Mouse (Mus musculus): Measurements from ENCODE around the gene Gsta2.
"Not testable (repeated sequence)": the region's sequence is repeated elsewhere in the genome, so short reads cannot be mapped to it uniquely, and the experiment has no call there.

Gene Gsta2

DNA sequence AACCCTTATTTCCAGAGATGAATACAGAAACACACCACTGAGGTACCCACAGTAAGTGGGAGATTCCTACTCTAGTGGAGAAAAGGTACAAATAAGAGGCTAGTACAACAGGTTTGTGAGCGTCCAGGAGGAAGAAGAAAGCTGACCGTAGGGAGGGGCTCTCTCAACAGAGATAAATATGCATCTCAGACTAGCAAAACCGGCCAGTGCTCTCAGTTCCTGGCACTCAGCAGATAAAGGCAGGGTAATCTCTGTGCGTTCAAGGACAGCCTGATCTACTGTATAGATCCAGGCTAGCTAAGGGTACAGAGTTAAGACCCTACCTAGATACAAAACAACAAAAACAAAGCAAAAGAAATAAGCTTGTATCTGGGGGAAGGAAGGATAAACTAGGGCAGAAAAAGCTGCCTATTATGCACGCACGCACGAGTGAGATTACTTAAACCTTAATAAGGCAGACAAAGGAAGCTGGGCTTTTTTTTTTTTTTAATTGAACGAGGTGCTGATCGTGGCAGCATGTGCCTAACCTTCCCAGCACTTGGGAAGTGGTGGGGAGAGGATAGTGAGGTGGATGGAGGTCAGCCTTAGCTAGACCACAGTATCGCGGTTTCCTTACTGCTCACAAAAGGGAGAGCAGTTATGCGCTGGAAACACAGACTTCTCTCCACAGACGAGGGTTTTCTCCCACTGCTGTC lies 10.4 kb upstream of the Gsta2 start:
- in situ Hi-C loops (cut with MboI, MseI) = loop anchor here (5.0 kb wide), 1 partner anchor 94 kb away; no protein-coding TSS in a partner anchor

DNA sequence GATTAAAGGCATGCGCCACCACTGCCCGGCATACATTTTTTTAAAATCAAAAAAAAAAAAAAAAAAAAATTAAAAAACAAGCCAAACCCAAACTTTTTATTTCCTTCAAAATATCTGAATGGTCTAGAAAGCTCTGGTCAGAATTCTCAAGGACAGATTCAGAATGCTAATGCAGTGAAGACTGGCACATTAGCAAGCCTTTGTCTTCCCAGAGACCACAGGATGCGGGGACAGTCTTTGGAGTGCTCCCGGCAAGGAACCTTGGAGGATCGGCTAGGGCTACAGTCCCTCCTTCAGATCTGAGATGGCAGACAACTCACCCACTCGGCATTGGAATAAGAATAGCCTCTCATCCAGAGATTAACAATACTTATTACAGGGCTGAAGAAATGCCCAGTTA lies 9.1 kb upstream of the Gsta2 start:
- in situ Hi-C loops (cut with MboI, MseI) = loop anchor here (5.0 kb wide), 1 partner anchor 92 kb away; no protein-coding TSS in a partner anchor

DNA sequence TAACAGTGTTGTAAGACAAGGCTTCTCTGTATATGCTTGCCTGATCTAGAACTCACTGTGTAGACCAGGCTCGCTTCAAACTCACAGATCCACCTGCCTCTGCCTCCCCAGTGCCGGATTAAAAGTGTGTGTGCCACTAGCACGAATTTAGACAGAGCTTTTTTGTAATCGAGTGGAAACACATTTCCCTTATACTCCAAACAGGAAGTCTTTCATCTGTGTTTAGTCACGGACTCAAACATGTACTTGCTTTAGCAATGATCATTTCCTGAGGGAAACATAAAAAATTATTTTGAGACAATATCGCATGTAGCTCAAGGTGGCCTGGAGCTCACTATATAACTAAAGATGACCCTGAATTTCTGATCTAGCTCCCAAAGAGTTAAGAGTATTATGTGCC lies 7.8 kb upstream of the Gsta2 start:
- in situ Hi-C loops (cut with MboI, MseI) = no loop called here

DNA sequence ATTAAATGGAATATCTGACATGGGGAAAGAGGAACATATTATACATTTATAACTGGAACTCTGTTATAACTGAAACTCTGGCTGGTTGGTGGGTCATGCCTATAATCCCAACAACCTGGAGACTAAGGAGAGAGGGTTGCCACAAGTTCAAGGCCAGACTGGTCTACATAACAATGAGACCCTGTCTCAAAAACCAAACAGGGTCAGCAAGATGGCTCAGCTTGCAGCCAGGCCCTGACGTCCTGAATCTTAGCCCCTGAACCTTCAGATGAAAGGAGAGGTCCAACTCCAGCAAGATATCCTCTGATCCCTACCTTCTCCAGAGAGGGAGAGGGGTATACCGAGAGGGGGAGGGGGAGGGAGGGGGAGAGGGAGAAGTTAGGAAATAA lies 4.9 kb upstream of the Gsta2 start:
- in situ Hi-C loops (cut with MboI, MseI) = no loop called here

DNA sequence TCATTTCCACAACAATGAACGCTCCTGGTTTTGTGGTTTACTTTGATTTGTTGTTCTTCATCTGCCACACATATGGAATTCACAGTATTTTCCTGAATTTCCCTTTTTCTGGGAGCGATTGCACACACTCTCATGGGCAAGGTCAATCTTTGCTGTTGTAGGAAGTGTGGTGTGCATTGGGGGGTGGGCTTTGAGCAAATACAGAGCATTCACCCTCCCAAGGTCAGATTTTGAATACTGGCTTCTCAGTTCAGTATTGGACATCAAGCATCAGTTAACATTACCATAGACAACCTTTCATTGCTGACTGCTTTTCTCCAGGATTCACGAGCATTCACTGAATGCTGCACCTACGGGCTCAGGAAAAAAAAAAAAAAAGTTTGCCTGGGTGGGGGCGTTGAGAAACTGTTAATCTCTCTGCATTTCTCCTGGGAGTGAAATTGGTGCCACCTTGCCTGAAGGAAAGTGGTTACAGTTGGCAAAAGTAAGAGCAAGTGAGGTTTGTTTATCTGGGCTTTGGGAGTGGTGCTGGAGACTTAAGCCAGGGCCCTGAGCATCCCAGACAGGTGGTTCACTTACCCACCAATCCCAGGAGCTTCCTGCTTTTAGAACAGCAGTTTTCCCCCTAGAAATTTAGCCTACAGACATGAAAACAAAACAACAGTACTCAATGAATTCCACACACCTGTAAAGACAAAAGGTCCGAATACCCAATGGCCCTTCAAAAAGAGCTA lies 4.3 kb upstream of the Gsta2 start:
- in situ Hi-C loops (cut with MboI, MseI) = loop anchor here (10.0 kb wide), 1 partner anchor 1055 kb away; no protein-coding TSS in a partner anchor

DNA sequence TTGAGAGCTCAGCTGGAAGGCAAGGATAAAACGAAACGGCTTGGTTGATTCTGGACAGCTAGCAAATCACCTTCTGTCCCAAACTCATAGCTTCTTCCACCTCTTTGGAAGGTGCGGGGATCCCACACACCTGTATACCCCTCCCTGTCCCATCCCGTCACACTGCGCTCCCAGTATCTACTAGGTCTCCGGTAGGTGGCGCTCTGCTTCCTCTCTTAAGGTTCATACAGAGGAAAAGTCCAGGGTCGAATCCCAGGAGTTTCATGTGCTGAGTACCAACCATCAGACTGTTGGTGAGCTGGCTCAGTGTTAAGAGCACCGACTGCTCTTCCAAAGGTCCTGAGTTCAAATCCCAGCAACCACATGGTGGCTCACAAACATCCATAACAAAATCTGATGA lies 2.5 kb upstream of the Gsta2 start:
- in situ Hi-C loops (cut with MboI, MseI) = loop anchor here (10.0 kb wide), 1 partner anchor 1053 kb away; no protein-coding TSS in a partner anchor

DNA sequence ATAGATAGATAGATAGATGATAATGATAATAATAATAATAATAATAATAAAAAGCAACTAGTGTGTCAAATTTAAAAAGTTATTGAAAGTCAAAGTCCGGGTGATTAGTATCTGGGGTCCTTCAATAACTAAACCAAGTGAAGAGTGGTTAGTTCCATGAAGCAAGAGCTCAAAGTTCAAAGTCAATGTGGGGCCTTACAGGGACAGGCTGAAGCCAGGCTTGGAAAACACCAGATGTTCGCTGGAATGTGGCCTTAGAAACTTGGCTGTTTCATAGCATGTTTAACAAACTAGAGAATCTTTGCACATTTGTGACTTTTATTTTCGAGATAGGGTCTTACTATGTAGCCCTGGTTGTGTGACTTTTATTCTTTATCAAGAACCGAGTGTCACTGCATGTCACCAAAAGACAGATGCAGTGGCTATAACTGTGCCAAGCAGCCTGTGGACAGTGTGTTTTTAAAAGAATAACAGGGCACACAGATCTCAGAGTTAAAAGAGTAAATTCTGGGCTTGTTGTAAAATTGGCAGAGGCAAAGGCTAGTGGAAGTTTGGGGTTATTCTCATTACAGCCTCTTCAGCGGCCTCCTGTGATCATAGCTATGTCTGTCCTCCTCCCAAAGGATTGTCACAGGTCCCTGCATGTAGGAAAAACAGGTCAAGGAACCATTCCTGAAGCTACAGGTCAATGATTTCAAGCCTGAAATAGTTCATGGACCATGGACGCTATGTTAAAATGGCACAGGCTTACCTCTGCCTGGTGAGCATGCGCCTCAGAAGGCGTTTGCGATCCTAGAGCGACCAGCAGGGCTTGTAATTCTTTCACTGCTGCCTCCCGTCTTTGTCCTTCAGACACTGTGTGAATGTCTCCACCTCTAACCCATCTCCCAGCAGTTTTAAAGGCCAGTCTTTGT lies 666 bp downstream of the Gsta2 start:
- in situ Hi-C loops (cut with MboI, MseI) = loop anchor here (10.0 kb wide), 1 partner anchor 1050 kb away; no protein-coding TSS in a partner anchor

DNA sequence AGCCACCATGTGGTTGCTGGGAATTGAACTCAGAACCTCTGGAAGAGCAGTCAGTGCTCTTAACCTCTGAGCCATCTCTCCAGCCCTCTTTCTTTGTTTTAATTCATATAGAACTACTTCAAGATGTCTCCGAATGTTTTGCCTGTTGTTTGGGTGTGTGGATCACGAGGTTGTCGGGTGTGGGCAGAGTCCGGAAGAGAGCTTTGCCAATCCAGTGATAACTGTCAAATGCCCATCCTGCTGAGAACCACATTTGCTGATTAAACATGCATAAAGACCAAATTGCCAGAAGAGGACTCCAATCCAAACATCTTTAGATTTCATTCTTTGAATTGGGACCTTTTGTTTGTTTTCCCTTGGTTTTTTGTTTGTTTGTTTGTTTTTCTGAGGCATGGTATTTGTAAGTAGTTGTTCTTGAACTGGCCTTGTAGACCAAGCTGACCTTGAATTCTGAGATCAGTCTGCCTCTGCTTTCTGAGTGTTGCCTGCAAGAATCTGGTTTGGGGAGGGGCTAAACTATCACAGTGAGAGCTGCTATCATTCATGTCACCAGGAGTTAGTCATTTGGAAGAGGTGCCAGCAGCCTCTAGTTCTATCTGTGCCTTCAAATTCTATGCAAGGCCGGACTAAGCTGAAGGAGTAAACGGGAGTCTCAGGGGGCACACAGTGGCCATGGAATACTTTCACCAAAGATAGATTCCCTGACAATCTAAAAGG lies 3.9 kb downstream of the Gsta2 start:
- in situ Hi-C loops (cut with MboI, MseI) = loop anchor here (10.0 kb wide), 1 partner anchor 1047 kb away; no protein-coding TSS in a partner anchor

DNA sequence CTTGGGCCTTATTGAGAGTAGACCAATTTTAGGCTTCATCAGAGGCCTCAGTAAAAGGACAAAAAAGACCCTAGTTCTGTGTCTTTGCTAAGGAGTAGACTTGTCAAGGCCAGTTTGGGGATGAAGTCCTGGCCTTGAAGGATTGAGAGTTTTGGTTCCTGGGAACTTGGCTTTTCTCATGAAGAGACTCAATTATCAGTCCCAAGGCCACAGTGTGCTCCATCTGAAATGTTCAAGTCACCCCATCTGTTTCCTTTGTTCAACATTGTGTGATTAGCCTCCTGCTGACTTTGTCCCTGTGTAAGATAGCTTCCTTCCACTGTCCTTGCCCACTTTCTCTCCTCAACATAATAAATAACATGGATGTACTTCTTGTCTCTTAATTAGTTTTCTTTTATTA lies 5.6 kb downstream of the Gsta2 start:
- in situ Hi-C loops (cut with MboI, MseI) = loop anchor here (10.0 kb wide), 1 partner anchor 1045 kb away; no protein-coding TSS in a partner anchor

DNA sequence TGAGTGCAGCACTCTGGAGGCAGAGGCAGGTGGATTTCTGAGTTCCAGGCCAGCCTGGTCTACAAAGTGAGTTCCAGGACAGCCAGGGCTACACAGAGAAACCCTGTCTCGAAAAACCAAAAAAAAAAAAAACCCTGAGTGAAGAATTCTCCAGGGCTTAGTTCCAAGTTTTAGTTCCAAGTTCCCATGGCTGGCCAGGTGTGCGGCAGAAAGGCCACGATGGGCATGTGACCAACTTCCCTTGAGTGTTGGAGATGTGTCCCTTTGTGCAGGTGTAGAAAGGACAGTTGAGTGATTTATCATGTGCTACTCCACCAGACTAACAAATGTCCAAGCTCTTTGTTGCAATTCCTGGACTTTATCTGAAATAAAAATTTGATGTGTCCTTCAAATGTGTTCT lies 6.4 kb downstream of the Gsta2 start:
- in situ Hi-C loops (cut with MboI, MseI) = loop anchor here (5.0 kb wide), 1 partner anchor 57 kb away; no protein-coding TSS in a partner anchor

DNA sequence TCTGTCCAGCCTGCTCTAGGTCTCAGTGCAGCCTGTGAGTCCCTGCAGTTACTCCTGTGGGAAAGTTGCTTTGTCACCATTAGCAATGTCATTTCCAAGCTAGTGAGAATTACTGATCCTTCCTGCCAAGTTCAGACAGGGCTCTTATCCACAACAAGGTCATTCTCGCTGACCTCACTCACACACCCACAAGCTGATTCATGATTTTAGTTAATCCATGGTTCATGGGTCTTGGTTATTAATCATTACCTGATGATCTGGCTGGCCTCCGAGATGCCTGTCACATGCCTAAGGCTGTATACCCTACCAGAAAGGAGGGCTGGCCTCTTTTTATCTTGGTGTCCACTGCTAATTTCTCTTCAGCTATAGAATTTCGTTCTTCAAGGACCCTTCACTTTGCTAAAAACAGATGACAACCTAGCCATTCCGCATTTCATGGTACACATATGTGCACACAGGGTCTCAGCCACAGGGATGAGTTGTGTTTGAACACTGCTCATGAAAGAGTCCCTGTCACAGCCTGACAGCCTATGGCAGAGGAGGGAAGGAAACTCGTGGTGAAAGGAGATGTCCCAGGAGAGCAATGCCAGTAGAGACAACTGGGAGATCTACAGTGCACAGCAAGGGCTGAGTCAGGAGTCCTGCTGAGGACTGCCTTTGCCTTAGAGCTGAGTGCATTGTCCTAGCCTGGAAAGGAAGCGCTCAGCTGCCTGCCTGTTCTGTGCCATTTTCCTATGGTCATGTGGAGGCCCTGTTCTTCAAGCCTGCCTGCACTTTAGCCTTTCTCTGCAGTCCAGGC lies 7.2 kb downstream of the Gsta2 start:
- in situ Hi-C loops (cut with MboI, MseI) = loop anchor here (5.0 kb wide), 1 partner anchor 56 kb away; no protein-coding TSS in a partner anchor

DNA sequence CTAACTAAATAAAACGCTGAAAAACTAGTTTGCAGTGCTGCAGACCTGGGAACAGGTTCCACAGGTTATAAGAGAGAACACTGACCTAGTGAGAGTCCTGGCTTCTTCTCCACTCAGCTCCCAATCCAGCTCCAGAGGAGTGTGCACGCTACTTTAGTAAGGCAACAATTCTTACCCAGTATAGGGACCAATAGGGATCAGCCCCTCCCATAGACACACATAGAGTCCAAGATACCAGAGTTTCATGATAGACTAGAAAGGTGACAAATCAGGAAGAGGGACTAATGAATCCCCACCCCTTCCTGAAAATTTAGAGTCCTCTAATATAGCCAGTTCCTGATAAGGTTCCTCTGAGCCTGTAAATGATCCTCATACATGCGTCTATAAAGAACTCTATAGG lies 8.6 kb downstream of the Gsta2 start:
- in situ Hi-C loops (cut with MboI, MseI) = loop anchor here (5.0 kb wide), 1 partner anchor 55 kb away; no protein-coding TSS in a partner anchor

DNA sequence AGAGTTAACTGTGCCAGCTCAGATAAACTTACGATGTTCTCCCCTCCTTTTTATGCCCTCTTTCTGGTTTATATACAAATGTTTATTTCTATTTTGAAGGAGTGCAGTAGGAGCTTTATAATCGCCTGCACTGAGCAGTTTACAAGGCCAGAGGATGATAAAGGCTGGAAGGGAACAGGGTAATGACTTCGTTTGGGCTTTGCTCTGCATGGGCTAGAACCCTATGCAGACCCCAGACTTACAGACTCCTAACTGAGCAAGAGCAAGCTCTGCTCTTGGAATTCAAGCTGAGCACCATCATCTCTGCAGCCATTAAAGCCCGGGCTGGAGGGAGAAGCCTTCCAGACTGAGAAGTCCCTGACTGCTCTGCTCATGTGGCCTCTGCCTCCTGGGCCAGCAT lies 10.4 kb downstream of the Gsta2 start:
- in situ Hi-C loops (cut with MboI, MseI) = loop anchor here (5.0 kb wide), 1 partner anchor 53 kb away; no protein-coding TSS in a partner anchor

DNA sequence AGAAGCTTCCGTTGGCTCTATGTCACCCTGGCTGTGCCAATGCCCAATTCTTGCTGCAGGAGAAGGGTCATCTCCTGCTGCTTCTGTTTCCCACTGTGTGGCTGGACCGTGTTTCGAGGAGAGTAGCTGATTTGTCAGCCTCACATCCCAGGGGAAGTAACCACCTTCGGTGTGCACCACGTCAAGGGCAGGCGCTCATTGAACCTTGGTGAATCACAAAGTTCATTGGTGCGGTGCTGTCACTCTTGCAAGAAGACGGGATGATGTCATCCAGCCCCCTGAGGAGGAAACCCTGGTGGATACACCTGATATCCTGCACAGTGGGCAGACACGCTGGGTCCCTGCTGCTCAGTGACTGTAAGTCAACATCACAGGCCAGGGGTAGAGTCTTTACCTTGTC lies 12.5 kb downstream of the Gsta2 start:
- in situ Hi-C loops (cut with MboI, MseI) = not testable (repeated sequence)

DNA sequence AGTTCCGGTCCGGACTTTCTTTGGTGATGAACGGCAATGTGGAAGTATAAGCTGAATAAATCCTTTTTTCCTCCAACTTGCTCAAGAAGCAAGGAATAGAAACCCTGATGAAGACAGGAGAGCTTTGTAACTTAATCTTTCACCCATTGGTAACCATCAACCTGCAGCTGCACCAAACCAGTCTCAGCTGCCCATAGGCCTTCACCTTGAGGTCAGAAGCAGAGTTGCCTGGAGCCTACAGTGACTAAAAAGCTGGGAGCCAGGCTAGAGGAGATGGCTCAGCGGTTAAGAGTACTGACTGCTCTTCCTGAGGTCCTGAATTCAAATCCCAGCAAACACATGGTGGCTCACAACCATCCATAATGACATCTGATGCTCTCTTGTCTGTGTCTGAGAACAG lies 13.1 kb downstream of the Gsta2 start:
- in situ Hi-C loops (cut with MboI, MseI) = not testable (repeated sequence)

DNA sequence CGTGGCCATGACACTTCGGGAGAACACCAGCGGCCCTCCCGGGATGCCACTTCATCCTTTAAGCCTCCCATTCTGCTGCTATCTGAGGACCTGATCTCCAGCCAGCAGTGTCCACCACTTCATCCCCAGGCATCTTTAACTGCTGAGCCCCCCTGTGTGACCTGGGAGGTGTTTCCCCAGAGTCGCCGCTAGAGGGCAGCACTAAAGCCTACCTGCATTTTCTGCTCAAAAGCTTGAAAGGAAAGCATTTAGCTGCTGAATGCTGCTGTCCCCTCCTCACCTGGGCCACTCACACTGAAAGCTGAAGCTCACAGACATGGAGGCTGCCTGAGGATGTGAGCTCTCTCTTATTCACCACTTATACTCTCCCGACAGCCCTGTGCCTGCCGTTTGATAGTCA lies 15.3 kb downstream of the Gsta2 start:
- in situ Hi-C loops (cut with MboI, MseI) = not testable (repeated sequence)

DNA sequence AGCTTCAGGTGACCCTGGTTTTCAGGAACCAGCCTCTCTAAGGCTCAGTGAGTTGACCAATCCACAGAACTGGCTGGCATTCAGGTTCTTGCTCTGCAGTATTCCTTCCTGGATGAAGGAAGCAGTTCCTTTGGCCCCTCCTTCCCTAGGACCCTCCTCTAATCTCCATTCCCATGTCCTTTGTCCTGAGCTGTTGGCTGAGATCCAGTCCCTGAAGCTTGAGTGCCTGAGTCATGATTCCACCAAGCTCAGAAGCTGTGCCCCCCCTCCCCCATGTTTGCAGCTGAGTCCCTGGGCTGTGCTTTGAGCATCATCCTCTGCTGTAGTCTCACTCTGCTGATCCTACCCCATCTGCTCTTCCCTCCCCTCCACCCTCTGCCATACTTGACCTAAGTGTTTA lies 18.5 kb downstream of the Gsta2 start:
- in situ Hi-C loops (cut with MboI, MseI) = not testable (repeated sequence)

DNA sequence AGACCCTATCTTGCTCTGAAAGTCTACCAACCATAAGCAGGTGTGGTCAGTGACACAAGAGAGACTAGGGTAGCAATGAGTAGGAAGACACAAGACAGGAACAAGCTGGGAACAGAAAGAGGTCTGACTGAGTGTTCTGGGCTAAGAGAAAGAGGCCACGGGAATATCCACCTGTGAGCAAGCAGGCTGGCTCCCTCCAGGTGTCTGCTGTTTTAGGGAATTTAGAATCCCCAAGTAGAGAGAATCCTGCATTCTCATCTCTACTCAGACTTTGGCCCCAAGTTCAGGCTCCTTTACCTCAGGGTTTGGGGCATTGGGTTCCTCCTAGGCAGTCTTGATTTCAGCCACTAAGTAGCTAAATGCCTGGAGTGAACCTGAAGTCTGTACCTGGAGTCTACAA lies 28.3 kb downstream of the Gsta2 start, which contains the start of gene Omt2b:
TSS of gene Omt2b (plus strand) at position 301 of the 400 bp plus-strand sequence.
- in situ Hi-C loops (cut with MboI, MseI) = not testable (repeated sequence)

DNA sequence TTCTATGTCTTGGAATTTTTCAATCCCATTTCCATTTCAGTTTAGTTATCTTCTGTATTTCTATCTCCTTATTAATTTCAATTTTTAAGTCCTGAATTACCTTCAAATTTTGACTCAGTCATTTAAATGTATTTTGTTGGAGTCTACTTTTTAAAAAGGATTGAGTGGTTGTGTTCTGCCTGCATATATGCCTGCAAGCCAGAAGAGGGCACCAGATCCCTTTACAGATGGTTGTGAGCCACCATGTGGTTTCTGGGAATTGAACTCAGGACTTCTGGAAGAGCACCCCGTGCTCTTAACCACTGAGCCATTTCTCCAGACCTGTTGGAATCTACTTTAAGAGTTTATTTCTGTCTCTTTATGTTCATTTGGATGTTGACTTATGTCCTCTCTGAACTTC lies 36.1 kb downstream of the Gsta2 start:
- in situ Hi-C loops (cut with MboI, MseI) = no loop called here

DNA sequence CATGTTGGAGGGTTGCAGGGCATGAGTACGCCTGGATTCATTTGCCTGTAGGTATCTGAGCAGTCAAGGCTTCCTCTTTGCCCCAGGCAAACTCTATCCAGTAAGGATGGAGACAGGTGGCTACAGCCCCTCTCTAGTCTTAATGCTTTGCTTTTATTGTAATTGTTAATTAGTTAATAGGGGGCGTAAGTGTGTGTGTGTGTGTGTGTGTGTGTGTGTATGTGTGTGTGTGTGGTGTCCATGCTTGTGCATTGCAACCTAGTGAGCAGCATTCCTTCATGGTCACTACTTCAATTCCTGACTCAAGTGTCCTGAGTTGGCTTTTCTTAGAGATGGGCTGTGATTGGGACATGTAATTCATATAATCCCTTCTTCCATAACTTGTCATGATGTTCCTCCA lies 40.9 kb downstream of the Gsta2 start, which contains the start of gene Omt2a:
TSS of gene Omt2a (minus strand) at position 101 of the 400 bp plus-strand sequence.
- in situ Hi-C loops (cut with MboI, MseI) = no loop called here

Measured in T-helper 1 cell (primary cell).